Mouse (Mus musculus) intestine, postnatal 0 days (tissue): ENCODE measurements at regions not wholly inside any gene's neighbourhood (a gene's known extent, or its start where the extent isn't known, plus 50 kb on each side); places are given as distances from the start of the nearest gene placed in this dataset.

Source experiments
- ATAC-seq: fragments of 200-750 bp; cut with Nextera tagmentation; 2 replicates; pipeline ENCODE4 v1.8.0; 2017; ENCODE audit warnings: mild to moderate bottlenecking, moderate TSS enrichment, moderate library complexity
- H3K27ac ChIP-seq: fragments of 300-500 bp; sonication (generic); 2 replicates; pipeline ENCODE4 v1.5.1; 2014; ENCODE audit warnings: mild to moderate bottlenecking, low read depth, low read length, moderate library complexity
- H3K27me3 ChIP-seq: fragments of 300-500 bp; sonication (generic); replicated peaks from 2 replicates; pipeline ENCODE4 v1.6.1; 2014; ENCODE audit warnings: low read length, mixed read lengths; ENCODE audit not compliant: control insufficient read depth, insufficient read depth
- H3K36me3 ChIP-seq: fragments of 300-500 bp; sonication (generic); 2 replicates; pipeline ENCODE4 v1.6.1; 2014; ENCODE audit warnings: mild to moderate bottlenecking, moderate library complexity; ENCODE audit not compliant: control insufficient read depth, insufficient read depth
- H3K4me1 ChIP-seq: fragments of 300-500 bp; sonication (generic); replicated peaks from 2 replicates; pipeline ENCODE4 v1.6.1; 2014; ENCODE audit warnings: antibody characterized with exemption, low read length, mixed read lengths; ENCODE audit not compliant: control insufficient read depth, insufficient read depth
- H3K4me2 ChIP-seq: fragments of 300-500 bp; sonication (generic); replicated peaks from 2 replicates; pipeline ENCODE4 v1.6.1; 2014; ENCODE audit warnings: low read depth, mild to moderate bottlenecking, moderate library complexity
- H3K4me3 ChIP-seq: fragments of 300-500 bp; sonication (generic); 2 replicates; pipeline ENCODE4 v1.5.1; 2014; ENCODE audit warnings: low read depth, low read length
- H3K9ac ChIP-seq: fragments of 300-500 bp; sonication (generic); 2 replicates; pipeline ENCODE4 v1.6.1; 2014; ENCODE audit warnings: mild to moderate bottlenecking, low read depth, low read length
- H3K9me3 ChIP-seq: fragments of 300-500 bp; sonication (generic); 2 replicates; pipeline ENCODE4 v1.6.1; 2016; ENCODE audit warnings: mixed run types; ENCODE audit not compliant: control insufficient read depth
- CTCF ChIP-seq: sonication (generic); IDR thresholded peaks from 2 replicates; pipeline ENCODE4 v1.5.1; 2016; ENCODE audit warnings: low read depth, mild to moderate bottlenecking, control low read depth, antibody characterized with exemption, moderate library complexity
- WGBS: fragments of 180-500 bp; shearing (Covaris S2); extraction: QIAGEN DNeasy Blood & Tissue Kit; methylation state at CpG from one replicate; pipeline ENCODE4 v1.1.7; 2014; 5-methylcytosine and 5-hydroxymethylcytosine counted together

- Histone ChIP-seq H3K27ac (no peak overlapping the region), H3K4me1 (no peaks in the 10 kb centered on the region), H3K27me3 (no peaks in the 10 kb centered on the region), H3K9me3 (no peaks in the 10 kb centered on the region), H3K4me2 (no peak overlapping the region), H3K9ac (no peak overlapping the region), H3K36me3 (no peaks in the 10 kb centered on the region), H3K4me3 (no peak overlapping the region)
- 71% methylated on average over 11 of the region's 11 CpGs for WGBS
- ATAC-seq = no peak
- no peak for TF ChIP-seq CTCF
Measured at GRCm38 (mm10) chr8:87225504-87226425, 246.6 kb downstream of the Cbln1 start.

DNA sequence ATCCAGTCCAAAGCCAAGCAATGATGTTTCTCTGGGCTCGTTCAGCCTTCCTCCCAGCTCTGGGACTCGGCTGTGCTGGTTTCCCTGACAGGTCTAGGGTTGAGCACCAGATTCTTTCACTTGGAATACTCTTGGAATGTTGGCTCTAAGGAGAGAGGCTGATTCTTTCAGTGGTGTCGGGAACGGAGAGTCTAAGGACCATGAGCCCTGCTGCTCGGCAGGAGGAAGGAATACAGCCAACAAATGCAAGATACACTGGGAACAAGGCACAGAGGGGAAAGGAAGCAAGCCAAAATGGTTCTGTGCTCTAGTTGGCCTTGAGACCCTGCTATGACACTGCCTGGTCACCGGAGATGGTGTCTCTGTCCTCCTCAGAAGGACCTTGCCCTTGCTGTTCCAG is 251.8 kb downstream of the Cbln1 start:
- WGBS = 88% methylated on average over 6 of the region's 6 CpGs
- H3K4me2 ChIP-seq = no peak overlapping the region

GRCm38 (mm10) chr8:87218956-87219482 is 253.4 kb downstream of the Cbln1 start:
- Histone ChIP-seq H3K4me1 (peaks cover 3% of the 10 kb centered on the region; the same call in 1 of the 2 replicates), H3K4me3 (no peak overlapping the region), H3K27ac (no peak overlapping the region), H3K27me3 (no peaks in the 10 kb centered on the region), H3K36me3 (no peaks in the 10 kb centered on the region), H3K9ac (no peak overlapping the region), H3K4me2 (no peak overlapping the region), H3K9me3 (no peaks in the 10 kb centered on the region)
- TF ChIP-seq CTCF = peak; percentile 82
- no peak for ATAC-seq
- 14% methylated on average over 6 of the region's 6 CpGs for WGBS

More for the DNA sequence above, 251.8 kb downstream of the Cbln1 start:
- no peak overlapping the region for H3K9ac ChIP-seq
- no peaks in the 10 kb centered on the region for H3K36me3 ChIP-seq
- H3K27ac ChIP-seq = no peak overlapping the region
- no peaks in the 10 kb centered on the region for H3K27me3 ChIP-seq
- H3K4me1 ChIP-seq = peaks cover 3% of the 10 kb centered on the region; the same call in 1 of the 2 replicates
- H3K9me3 ChIP-seq = no peaks in the 10 kb centered on the region
- no peak overlapping the region for H3K4me3 ChIP-seq
- ATAC-seq = no peak
- no peak for TF ChIP-seq CTCF

GRCm38 (mm10) chr8:87214962-87215361 is 257.4 kb downstream of the Cbln1 start:
- Histone ChIP-seq H3K36me3 (no peaks in the 10 kb centered on the region), H3K4me2 (no peak overlapping the region), H3K9me3 (no peaks in the 10 kb centered on the region), H3K27me3 (no peaks in the 10 kb centered on the region), H3K27ac (no peak overlapping the region), H3K9ac (no peak overlapping the region), H3K4me3 (no peak overlapping the region), H3K4me1 (peaks cover 3% of the 10 kb centered on the region; the same call in 1 of the 2 replicates)
- 86% methylated on average over 10 of the region's 10 CpGs for WGBS
- TF ChIP-seq CTCF = no peak
- ATAC-seq = no peak

- H3K4me3 ChIP-seq = no peak overlapping the region
- H3K36me3 ChIP-seq = no peaks in the 10 kb centered on the region
- no peak overlapping the region for H3K27ac ChIP-seq
- ATAC-seq = no peak
- WGBS = 62% methylated on average over 4 of the region's 4 CpGs
- no peaks in the 10 kb centered on the region for H3K9me3 ChIP-seq
- no peak overlapping the region for H3K4me2 ChIP-seq
- no peaks in the 10 kb centered on the region for H3K27me3 ChIP-seq
- no peak overlapping the region for H3K9ac ChIP-seq
- no peak for TF ChIP-seq CTCF
- no peaks in the 10 kb centered on the region for H3K4me1 ChIP-seq
Measured at GRCm38 (mm10) chr8:87210546-87210945, 261.9 kb downstream of the Cbln1 start.

GRCm38 (mm10) chr8:87209295-87209694 is 263.1 kb downstream of the Cbln1 start:
- no peak for TF ChIP-seq CTCF
- no peaks in the 10 kb centered on the region for H3K9me3 ChIP-seq
- H3K9ac ChIP-seq = no peak overlapping the region
- no peaks in the 10 kb centered on the region for H3K36me3 ChIP-seq
- no peak overlapping the region for H3K27ac ChIP-seq
- no peaks in the 10 kb centered on the region for H3K4me1 ChIP-seq
- no peak overlapping the region for H3K4me3 ChIP-seq
- 87% methylated on average over 1 of the region's 1 CpGs for WGBS
- H3K27me3 ChIP-seq = no peaks in the 10 kb centered on the region
- H3K4me2 ChIP-seq = no peak overlapping the region
- ATAC-seq = no peak
